Mouse (Mus musculus) c-Kit-positive CD71-positive TER-119-positive erythroid progenitor cells, embryonic 14.5 days (primary cell): Measurements from ENCODE around the gene Them7.

Source experiments
- DNase-seq: peaks from one replicate; pipeline ENCODE4 v3.0.0-alpha.2; 2013; ENCODE audit warnings: low spot score

The Them7 gene

DNA sequence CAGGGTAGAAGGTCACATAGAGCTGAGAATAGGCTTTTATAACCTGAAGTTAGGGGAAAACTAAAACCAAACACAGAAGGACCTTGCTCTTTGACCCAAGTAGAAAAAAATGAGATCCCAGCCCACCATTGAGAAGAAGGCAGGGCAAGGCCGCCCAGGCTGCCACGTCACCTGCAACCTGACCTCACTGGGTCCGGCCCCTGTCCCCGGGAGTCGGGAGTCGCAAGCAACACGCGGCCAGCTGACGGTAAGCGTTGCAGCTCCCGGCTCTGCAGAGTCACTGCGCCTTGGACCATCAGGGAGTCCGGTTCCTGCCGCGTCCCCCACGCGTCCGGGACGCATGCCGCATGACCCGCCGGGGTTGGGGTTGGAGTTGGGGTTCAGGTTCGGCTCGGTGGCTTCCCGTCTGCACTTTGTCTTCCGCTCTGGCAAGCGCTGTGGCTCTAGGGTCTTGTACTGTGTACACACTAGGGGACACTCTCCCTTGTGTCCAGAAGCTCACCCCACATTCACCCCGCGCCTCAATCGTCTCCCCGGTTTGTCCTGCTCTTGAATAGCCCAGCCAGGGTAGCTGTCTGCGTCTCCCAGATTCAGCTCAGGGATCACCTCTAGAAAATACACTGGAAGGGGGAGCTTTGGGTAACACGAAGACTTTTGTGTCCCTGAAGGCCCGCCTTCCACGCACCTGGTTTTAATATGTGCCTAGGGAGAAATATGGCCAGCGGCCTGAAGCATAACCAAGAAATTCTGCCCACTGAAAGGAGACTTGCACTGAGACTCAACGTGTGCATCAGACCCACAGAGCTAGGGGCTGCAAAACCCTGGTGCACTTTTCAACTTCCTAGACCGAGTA is at the start of gene Them7:
Them7 (plus strand) TSS at position 187 of the 853 bp plus-strand sequence.
- DNase-seq = no peak

DNA sequence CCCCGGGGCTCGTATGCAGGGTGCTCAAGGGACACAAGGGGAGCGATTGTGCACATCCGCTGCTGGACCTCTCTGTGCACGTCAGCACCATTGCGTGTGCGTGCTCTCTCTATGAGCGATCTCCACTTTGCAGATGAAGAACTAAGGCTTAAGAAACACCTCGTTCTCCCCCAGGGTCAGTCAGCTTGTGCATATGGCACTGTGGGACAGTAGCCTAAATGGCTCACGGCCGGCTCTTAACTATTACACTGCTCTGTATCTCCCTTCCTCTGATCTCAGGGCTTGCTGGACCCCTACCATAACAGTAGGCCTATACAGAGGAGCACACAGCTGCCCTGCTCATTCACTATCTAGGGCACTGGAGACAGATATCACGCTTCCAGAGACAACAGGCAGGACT is 45.2 kb upstream of the Them7 start:
- DNase-seq = no peak

DNA sequence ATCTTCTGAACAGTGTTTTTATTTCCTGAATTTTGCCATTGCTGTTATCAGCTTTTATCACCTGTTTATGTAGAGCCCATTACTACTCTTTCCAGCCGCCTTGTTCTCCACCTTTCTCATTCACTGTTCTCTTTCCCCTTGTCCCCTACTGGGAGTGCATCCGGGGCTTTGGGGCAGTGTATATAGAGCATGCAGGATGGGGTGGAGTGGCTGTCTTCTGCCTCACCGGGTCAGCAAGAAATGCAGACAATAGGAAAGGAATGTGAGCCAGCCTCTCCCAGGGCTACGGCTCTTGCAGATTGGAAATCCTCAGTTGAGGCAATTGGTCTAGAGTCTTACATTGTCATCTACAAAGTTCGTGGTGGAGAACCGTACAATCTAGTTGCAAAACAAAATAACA is 41.6 kb upstream of the Them7 start:
- DNase-seq = no peak

DNA sequence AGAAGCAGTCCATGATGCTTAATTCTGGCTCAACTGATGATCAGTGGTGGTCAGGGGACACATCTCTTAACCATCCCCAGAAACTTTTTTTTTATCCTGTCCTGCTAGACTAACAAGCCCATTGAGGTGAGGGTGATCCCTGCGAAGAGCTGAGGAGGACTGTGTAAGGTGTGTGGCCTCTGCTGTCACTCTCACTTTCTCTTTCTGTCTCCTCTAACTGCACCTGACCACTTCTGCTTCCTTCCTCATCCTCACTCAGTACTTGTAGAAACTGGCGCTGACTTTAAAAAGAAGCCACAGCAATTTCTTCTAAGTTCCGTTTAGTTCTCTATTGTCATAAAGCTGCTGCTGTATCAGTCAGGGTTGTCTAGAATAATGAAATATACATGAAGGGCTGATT is 39.0 kb upstream of the Them7 start:
- no peak for DNase-seq

DNA sequence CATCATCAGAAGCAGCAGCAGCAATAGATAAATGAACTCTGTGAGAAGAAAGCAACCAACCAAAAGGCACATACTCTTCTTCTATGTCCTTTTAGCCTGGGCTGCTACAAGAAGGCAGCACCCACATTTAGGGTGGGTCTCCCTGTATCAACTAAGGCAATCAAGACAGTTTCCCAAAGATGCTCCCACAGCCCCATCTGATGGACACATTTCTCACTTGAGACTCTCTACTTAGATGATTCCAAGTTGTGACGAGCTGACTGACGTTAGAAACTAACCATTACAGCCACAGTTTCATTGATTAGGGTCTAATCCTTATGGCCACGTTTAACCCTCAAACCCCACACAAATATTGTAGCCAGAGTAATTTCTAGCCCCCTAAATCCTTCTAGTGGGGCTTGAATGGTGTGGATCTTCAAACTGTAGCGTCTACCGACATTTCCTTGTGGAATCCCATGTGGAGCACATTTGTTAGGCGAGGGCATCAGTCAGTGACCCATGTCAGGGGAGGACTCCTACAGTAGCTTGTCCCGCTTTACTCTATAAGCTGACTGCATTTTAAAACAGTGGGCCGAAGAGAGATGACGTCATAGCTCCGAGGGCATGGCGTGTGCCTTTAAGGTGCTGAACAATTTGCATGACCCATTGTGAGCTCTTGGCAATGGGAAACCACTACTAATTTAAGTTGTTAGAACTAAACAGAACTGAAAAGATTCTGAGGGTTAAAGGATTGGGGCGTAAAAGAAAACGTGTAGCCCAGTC is 38.2 kb upstream of the Them7 start:
- DNase-seq = no peak

DNA sequence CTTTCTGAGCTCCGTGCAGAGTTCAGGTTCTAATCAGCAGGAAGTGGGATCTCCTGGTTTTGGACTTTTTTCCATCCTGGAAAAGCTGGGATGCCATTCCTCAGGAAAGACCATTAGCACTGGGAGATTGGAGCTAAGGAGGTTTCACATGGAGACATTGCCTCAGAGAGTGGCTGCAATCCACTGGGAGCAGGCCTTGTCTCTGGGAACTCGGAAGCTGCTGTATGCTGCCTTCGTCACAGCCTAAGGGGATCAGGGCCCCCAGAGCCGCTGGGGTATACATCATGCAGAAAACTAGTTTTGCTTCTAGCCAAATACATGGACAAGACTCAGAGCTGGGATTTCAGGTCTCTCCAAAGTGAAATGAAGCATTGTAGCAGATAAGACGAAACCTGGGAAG is 37.5 kb upstream of the Them7 start:
- DNase-seq = no peak

DNA sequence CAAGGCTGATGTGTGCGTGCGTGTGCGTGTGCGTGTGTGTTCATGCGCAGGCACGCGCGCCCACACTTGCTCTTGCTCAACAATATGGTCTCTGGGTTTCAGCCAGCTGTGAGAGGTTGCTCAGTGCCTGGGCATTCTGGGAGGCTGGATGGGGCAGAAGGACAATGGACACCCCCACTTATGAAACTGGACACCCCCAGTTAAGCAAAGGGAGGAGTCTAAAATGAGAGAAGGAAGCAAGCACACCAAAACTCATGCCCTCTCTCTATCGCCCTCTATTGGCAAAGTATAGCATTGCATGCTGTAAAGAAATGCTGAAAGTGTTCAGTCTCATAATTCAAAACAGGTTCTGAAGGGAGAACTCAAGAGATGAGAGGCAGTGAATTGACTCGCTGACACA is 35.9 kb upstream of the Them7 start:
- peak; percentile 33 for DNase-seq

DNA sequence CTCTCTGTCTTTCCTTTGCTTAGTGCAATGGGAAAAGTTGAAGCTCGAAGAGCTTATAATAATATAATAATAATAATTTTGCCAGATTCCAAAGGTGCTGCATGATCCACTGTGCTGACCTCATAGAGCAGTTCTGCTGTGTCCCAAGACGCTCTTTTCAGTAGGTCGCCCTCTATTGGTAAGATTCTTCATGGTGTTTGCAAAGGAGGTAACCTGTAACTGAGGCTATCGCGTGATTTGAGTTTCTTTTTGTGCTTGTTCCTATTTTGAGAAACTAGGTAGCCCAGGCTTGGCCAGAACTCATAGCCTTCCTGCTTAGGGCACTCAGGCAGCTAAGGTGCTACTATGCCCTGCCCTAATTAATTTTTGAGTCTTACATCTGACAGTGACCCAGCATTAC is 34.8 kb upstream of the Them7 start:
- peak; percentile 13 for DNase-seq

DNA sequence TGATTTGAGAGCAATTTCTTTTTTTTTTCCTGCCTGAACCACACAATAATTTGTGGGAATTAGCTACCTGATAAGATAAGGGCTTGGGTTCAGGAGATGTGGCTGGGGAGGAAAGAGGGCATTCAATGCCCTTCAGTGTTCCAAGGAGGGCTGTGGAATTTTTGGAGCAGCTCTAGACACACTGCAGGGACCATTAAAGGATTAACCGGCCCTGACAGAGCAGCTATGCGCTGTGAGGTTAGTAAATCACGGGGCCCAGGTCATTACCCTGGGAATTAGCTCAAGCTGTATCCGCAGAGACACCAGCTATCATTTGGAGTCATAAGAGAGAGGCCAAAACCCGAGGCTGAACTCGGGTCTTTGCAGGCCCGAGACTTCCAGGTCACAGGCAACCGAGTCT is 24.0 kb upstream of the Them7 start:
- DNase-seq = no peak

DNA sequence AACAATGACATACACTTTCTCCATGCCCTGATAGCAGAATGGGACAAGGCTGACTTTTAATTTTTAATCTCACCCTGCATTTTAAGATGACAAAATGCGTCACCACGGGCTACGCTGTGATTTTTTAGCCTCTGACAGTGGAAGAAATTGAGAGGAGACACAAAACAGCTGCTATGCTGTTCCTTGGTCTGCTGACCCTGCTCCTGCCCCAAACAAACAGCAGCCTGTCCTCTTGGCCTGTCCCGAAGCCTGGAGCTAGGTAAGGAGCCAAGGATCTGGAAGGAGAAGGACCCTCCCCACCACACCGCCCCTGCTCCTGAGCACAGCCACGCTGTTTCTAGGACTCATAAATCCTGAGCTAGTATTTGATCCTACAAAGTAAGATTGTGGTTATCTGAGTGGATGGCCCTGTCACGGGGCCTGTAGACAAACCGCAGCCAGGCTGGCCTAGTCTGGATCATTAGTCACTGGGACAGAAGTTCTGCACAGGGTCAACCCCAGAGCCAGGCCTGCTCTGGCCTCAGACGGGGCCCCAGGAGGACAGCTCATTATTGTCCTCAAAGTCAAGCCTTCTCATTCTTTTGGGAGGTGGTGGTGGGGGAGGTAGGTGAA is 17.5 kb upstream of the Them7 start:
- DNase-seq = no peak

DNA sequence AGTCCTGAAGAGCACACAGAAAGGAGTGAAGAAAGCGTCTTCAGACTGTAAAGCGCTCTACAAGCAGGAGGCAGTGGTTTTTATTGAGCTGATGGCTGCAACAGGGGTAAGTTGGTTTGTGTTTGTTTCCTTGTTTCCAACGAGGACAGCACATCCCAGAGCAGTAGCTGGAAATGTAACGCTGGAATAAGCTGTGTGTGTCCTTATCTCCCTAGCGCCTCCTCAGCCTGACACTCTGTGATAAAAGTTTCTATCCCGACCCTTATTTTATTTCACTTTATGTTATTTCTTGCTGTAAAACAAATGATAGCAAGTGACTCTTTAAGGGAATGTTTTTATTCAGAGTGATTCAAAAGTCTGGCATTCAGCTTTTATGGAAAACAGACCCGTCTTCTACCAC is 11.3 kb upstream of the Them7 start:
- no peak for DNase-seq

DNA sequence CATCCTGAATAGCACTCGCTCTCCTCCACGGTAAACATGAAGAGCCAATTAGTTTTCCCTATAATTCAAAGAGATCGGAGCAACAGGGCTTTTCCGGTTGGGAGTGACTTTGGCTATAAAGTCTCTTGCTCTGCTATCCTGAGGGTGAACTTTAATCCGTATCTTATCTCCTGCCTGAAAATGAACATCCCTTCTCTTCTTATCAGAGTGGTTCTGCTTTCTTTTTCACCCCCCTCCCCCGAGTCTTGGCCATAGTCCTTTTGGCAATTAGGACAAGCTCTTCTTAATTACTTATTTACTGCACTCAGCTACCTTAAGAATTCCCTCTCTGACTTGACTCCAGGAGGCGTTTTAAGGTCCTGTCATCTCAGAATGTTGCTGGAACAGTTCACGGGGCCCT is 8.2 kb upstream of the Them7 start:
- no peak for DNase-seq

DNA sequence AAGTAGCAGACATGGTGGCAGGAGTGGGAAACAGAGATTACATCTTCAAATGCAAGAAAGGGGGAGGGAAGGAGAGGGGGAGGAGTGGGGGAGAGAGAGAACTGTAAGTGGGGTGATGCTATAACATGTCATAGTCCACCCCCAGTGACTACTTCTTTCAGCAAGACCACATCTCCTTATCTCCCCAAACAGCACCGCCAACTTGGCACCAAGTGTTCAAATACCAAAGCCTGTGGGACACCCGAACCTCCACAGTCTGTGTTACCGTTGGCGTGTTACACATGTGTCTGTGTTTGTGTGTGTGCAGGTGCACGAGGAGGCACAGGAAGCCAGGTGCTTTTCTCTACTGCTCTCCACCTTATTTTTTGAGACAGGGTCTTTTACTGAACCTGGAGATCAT is 4.9 kb upstream of the Them7 start:
- no peak for DNase-seq

DNA sequence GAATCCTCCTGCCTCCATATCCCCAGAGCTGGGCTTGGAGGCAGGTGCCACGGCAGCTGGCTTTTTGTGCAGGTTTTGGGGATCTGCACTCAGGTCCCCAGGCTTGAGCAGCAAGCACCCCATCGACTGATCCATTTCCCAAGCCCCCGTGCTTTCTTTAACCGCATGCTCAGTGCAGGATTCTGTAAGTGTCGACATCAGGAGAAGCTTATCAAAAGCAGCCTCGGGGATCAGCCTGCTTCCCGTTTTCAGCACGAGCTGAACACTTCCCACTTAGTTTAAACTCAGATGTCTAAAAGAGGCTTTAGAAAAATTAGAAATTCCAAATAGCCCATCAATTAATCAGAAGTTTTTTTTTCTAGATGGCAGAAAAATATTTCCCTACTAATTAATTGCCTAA is 4.5 kb upstream of the Them7 start:
- no peak for DNase-seq

DNA sequence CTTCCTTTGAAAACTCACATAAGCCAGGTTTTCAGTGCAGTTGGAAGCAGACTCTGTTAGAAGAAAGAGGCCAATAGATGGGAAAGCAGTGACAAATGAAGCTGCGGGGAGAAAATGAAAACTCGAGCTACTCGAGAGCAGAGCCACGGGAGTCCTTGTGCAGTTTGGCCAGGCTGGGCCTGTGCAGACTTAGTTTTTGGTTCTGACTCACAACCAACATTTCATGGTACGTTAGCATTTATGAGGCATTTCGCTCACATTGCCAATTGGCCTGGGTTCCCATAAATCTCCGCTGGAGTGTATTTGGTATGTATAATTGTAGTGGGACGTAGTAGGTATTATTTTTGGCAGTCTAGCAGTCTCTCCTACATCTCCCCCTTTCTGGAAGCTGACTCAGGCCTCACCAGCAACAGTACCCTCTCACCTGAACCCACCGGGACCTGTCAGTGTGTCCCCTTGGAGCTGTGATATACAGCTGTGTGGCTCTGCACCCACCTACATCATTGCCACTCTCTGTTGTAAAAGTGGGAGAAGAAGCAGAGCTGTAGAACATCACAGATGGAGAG is 3.3 kb upstream of the Them7 start:
- DNase-seq = no peak

DNA sequence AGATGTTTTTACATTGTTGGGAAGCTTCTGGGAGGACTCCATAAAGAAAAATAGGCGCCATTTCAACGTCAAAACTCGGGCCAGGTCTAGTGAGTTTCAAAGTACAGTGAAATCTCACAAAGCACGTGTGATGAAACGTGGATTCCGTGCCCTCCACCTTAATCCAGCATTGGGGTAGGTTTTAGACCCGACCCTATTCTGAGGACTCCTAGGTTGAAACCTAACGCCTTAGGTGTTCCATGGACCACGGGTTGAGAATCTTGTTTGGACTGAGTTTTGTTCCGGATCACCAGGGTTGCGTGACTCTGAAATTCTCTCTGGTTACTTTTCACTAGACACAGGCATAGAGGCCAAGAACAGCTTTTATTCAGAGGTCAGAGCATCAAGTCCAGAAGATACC is 514 bp upstream of the Them7 start:
- no peak for DNase-seq

DNA sequence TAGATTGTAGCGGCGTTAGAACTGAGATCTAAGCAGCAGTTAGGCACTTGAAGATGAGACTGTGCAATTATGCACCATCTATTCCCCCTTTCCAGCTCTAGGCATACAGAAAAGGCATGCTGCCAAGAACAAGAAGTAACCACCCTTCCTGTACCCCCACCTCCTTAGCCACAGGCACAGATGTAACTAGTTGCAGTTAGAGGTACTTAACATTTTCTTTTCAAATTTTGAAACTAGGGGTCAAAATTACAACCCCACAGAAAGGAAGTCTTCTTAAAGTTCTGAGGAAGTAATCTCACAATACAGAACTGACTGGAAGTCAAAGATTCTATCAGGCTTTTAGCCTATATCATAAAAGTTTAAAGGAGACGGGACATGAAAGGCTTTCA is 861 bp downstream of the Them7 start:
- no peak for DNase-seq

DNA sequence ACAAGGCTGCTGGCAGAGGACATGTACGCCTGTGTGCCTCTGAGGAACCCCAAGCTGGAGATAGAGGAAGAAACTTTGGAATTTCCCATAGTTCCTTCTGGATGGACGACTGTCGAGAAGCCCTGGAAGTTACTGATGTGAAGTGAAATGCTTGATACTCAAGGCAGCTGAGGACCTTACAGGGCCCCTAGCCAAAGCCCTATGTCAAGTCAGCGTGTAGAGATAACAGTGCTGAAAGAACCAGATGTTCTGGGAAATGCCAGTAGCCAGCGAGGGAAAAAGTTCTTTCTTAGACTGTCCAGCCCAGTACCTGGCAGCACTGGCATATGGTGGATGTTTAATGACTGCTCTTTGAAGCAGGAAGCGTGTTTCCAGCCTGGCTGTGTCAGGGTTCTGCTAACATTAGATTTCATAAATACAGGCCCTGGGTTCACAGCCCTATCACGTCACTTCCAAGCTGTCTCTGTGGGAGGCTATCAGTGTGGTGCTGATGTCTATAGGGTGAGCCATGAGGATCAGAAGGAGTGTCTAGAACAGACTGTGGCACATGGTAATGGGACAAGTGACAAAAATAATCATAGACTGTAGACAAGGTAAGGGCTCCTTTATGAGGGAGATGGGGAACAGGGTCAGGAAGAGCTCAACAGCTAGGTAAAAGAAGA is 2.3 kb downstream of the Them7 start:
- DNase-seq = no peak

DNA sequence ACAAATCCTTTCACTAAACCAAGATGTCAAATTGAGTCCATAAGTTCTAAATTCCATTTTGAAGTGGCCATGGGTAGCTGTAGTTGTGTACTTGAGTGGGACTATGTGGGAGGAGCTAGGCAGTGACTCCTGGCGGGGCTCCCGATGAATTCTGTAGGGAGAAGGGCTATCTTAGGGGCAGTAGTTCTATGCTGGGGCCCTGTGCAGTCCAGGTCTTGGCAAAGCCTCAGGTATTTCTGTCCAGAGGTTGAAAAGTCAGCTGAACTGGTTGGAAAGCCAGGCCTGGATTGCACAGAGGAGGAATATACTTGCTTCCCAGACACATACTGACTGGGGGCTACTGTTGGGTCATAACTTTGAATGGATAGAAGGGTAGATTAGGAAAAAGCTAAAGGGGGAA is 4.3 kb downstream of the Them7 start:
- no peak for DNase-seq

DNA sequence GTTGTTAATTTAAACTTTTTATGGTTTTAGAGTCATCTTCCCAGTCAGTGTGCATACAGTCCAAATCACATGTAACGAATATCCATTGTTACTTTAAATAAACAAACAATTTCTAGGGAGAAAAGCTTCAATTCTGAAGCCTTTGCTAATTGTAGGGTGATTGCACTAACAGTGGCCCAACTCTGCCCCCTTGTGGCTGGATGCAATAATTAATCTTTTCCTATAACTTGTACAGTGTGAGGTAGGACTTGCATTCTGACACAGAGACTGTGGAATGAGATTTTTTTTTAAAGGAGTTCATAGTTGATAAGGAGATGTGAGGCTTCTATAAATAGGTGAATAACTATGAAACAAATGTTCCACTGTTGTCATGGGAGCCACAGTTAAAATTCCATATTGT is 6.2 kb downstream of the Them7 start:
- peak; percentile 39 for DNase-seq

DNA sequence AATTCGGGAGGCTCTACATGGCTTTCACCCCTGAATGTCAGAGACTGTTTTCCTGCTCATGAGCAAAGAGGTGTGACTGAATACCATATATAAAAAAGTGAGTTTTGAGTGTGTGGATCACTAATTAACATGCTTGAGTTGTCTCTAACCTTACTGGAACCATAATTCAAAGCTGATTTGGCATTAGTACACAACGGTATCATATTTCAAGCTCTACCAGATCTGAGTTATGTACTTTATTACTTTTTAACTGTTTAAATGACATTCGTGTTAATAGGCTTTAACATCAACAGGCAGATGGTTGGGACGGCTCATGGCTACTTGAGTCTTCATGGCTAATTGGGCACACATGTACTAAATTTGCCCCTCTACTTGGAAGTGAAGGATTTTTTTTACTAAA is 8.3 kb downstream of the Them7 start:
- DNase-seq = no peak

DNA sequence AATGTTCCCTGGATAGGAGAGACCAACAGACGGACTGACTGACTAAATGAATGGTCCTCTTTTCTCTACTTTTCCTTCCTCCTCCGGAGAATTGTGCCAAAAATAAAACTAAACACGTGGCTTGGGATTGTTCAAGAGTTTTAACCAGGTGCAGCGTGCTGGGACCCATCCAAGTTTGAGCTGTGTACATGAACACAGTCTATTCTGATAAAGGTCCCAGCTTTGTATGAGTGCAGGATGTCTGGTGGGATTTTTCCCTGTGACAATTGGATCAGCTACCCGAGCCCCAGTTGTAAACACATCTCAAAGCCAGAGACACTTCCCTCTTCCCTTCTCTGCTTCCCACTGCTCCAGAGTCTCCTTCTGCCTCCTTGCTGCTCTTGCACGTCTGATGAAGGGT is 10.2 kb downstream of the Them7 start:
- DNase-seq = no peak
